Mouse (Mus musculus) myocyte (in vitro differentiated cells): ENCODE results near the gene Nelfe.

Experiments
- E2F4 ChIP-seq: IDR thresholded peaks from one replicate; pipeline ENCODE4 v1.6.1; 2011; ENCODE audit warnings: mild to moderate bottlenecking, control low read depth, moderate library complexity; ENCODE audit not compliant: insufficient read depth
- MAX ChIP-seq: IDR thresholded peaks from one replicate; pipeline ENCODE4 v1.6.1; 2011; ENCODE audit warnings: low read depth, mild to moderate bottlenecking, control low read depth
- POLR2A ChIP-seq: IDR thresholded peaks from one replicate; pipeline ENCODE4 v1.6.1; 2011; ENCODE audit warnings: low read depth, mild to moderate bottlenecking, control low read depth, moderate library complexity; ENCODE audit not compliant: insufficient read length
- POLR2AphosphoS2 ChIP-seq: IDR thresholded peaks from one replicate; pipeline ENCODE4 v1.6.1; 2011; ENCODE audit warnings: low read depth, control low read depth; ENCODE audit not compliant: insufficient read length
- REST ChIP-seq: IDR thresholded peaks from one replicate; pipeline ENCODE4 v1.6.1; 2011; ENCODE audit warnings: mild to moderate bottlenecking, control low read depth, moderate library complexity; ENCODE audit not compliant: insufficient read depth, insufficient read length
- SRF ChIP-seq: IDR thresholded peaks from one replicate; pipeline ENCODE4 v1.6.1; 2011; ENCODE audit warnings: low read depth; ENCODE audit not compliant: control insufficient read depth, insufficient read length
- TCF12 ChIP-seq: IDR thresholded peaks from one replicate; pipeline ENCODE4 v1.6.1; 2011; ENCODE audit warnings: mild to moderate bottlenecking, control low read depth; ENCODE audit not compliant: poor library complexity, insufficient read depth, severe bottlenecking

GRCm38 (mm10) chr17:34897373-34898159, 47.4 kb downstream of the Nelfe start:
- TF ChIP-seq REST (no peak), POLR2A (no peak), POLR2AphosphoS2 (peak; percentile 14), TCF12 (no peak), MAX (no peak), E2F4 (no peak), SRF (no peak)
